Mouse (Mus musculus) embryonic facial prominence, embryonic 11.5 days (tissue): ENCODE measurements around the gene Noxo1. TPM values are rescaled to one million over a fixed set of nuclear protein-coding genes. Genes with fewer than 3 reads are reported as not detected.

Source experiments
- ATAC-seq: fragments of 200-750 bp; cut with Nextera tagmentation; replicated peaks from 2 replicates; pipeline ENCODE4 v1.8.0; 2017; ENCODE audit warnings: low read depth; ENCODE audit not compliant: insufficient number of reproducible peaks, low FRiP score, low TSS enrichment
- DNase-seq: peaks from one replicate; pipeline ENCODE4 v3.0.0-alpha.2; 2015; ENCODE audit warnings: low spot score
- H3K27ac ChIP-seq: fragments of 300-500 bp; sonication (generic); replicated peaks from 2 replicates; pipeline ENCODE4 v1.5.1; 2014; ENCODE audit warnings: mild to moderate bottlenecking, low read depth, low read length, control low read depth
- H3K27me3 ChIP-seq: fragments of 300-500 bp; sonication (generic); 2 replicates; pipeline ENCODE4 v1.6.1; 2014; ENCODE audit warnings: mild to moderate bottlenecking, low read length, moderate library complexity, mixed read lengths; ENCODE audit not compliant: control insufficient read depth, insufficient read depth
- H3K36me3 ChIP-seq: fragments of 300-500 bp; sonication (generic); replicated peaks from 2 replicates; pipeline ENCODE4 v1.6.1; 2014; ENCODE audit warnings: low read depth, mild to moderate bottlenecking, low read length, moderate library complexity, mixed read lengths; ENCODE audit not compliant: control insufficient read depth, insufficient read depth
- H3K4me1 ChIP-seq: fragments of 300-500 bp; sonication (generic); 2 replicates; pipeline ENCODE4 v1.6.1; 2014; ENCODE audit warnings: low read length, mixed read lengths; ENCODE audit not compliant: control insufficient read depth, insufficient read depth
- H3K4me2 ChIP-seq: fragments of 300-500 bp; sonication (generic); 2 replicates; pipeline ENCODE4 v1.6.1; 2014; ENCODE audit warnings: low read depth, mild to moderate bottlenecking, control low read depth, low read length, moderate library complexity
- H3K4me3 ChIP-seq: fragments of 300-500 bp; sonication (generic); 2 replicates; pipeline ENCODE4 v1.5.1; 2014; ENCODE audit warnings: low read depth, low read length, control low read depth
- H3K9ac ChIP-seq: fragments of 300-500 bp; sonication (generic); replicated peaks from 2 replicates; pipeline ENCODE4 v1.6.1; 2014; ENCODE audit warnings: mild to moderate bottlenecking, control low read depth, low read length
- H3K9me3 ChIP-seq: fragments of 300-500 bp; sonication (generic); replicated peaks from 2 replicates; pipeline ENCODE4 v1.6.1; 2016; ENCODE audit warnings: mild to moderate bottlenecking, low read length, inconsistent platforms, mixed read lengths; ENCODE audit not compliant: control insufficient read depth
- WGBS: fragments of 180-500 bp; shearing (Covaris S2); extraction: QIAGEN DNeasy Blood & Tissue Kit; methylation state at CpG from one replicate; pipeline ENCODE4 v1.1.7; 2014; 5-methylcytosine and 5-hydroxymethylcytosine counted together
- polyA plus RNA-seq: library from polyadenylated mRNA; unstranded; fragments of >200 nt; fragmentation: Nextera tagmentation; extraction: Ambion mirVana; gene quantifications from 2 replicates; pipeline ENCODE4 v1.2.1, GENCODE M21; 2014

Gene Noxo1
- polyA plus RNA-seq, 1 experiment from 2014 or later = 1.1 TPM

DNA sequence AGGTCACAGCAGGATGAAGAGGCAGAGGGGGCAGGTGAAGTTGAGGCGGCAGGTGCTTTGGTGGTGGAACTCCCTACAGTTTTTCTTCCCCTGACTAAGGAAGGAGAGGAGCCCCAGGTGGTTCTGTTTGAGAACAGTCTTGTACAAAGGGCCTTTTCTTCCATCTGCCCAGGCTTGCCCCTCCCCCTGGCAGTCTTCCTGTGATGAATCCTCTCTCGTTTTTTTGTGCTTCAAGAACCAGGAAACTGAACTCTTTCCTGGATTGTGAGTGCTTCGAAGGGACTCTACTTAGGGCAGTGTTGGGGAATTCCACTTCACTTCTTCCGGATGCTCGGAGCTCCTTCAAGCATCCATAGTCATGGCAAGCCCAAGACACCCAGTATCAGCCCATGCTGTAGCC is 2.0 kb downstream of the Noxo1 start:
- Histone ChIP-seq H3K4me2 (no peak overlapping the region), H3K4me1 (no peaks in the 10 kb centered on the region; the same call in 1 of the 2 replicates), H3K9me3 (no peaks in the 10 kb centered on the region), H3K27ac (no peak overlapping the region), H3K4me3 (no peak overlapping the region), H3K9ac (no peak overlapping the region), H3K27me3 (no peaks in the 10 kb centered on the region), H3K36me3 (peaks cover 16% of the 10 kb centered on the region)
- ATAC-seq (no peak), DNase-seq (peak; percentile 18)
- WGBS = 12% methylated on average over 5 of the region's 5 CpGs

DNA sequence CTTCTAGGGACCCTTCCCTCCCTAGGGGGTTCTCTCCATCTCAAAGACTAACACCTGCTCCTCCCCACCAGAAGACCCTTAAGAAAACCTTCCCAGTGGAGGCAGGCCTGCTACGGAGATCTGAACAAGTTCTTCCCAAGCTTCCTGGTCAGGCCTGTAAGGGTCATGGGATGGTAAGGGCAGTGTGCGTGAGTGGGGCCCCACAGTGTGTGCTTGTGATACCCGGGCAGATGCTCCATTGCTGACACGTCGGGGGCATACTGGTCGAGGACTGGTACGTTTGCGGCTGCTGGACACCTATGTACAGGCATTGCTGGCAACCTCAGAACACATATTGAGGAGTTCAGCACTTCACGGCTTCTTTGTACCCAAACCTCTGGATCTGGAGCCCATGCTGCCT is 2.7 kb downstream of the Noxo1 start:
- Histone ChIP-seq H3K4me3 (no peak overlapping the region), H3K4me2 (no peak overlapping the region), H3K27ac (no peak overlapping the region), H3K9ac (no peak overlapping the region), H3K36me3 (peaks cover 13% of the 10 kb centered on the region), H3K4me1 (no peaks in the 10 kb centered on the region; the same call in 1 of the 2 replicates), H3K27me3 (no peaks in the 10 kb centered on the region), H3K9me3 (no peaks in the 10 kb centered on the region)
- no peak for DNase-seq
- 65% methylated on average over 9 of the region's 9 CpGs for WGBS
- ATAC-seq = no peak

DNA sequence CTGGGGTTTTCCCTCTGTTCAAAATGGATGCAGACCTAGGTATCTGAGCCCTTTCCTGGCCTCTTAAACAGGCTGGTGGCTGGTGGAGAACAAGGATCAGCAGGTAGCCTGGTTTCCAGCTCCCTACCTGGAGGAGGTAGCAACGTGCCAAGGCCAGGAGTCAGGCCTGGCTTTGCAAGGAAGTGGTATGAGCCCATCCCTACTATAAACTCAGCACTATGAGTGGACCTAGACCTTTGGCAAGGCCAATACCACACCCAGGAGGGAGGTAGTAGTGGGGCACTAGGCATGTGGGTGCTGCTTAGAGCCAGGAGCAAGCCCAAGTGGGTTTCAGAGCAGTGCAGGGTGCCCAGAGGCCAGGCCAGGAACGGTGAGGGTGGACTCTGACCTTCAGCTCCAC is 3.4 kb downstream of the Noxo1 start:
- WGBS = 83% methylated on average over 2 of the region's 2 CpGs
- peaks cover 13% of the 10 kb centered on the region for H3K36me3 ChIP-seq

DNA sequence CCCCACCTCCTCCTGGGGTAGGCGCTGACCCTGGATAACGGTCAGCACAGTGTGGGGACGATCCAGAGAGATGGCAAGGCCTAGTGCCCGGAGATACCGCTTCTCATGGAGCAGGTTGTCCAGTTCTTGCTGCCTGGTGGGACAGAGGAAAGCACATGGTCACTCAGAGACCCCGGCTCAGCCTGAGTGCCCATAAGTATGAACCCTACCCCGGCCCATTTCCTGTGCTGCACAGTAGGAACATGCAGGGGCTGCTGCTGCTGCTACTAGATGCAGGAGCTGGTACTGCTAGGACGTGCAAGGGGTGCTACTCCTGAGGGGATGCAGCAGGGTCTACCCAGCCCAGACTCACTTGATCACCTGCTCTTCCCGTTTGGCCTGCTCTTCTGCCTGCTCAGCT is 5.2 kb downstream of the Noxo1 start:
- ATAC-seq = no peak
- no peaks in the 10 kb centered on the region; the same call in 1 of the 2 replicates for H3K4me1 ChIP-seq
- DNase-seq = no peak
- no peak overlapping the region for H3K9ac ChIP-seq
- H3K27ac ChIP-seq = no peak overlapping the region
- no peaks in the 10 kb centered on the region for H3K27me3 ChIP-seq
- no peaks in the 10 kb centered on the region for H3K9me3 ChIP-seq
- 85% methylated on average over 9 of the region's 9 CpGs for WGBS
- H3K36me3 ChIP-seq = peaks cover 17% of the 10 kb centered on the region
- no peak overlapping the region for H3K4me2 ChIP-seq
- H3K4me3 ChIP-seq = no peak overlapping the region

More for the DNA sequence above, 3.4 kb downstream of the Noxo1 start:
- ATAC-seq (no peak), DNase-seq (no peak)
- Histone ChIP-seq H3K27me3 (no peaks in the 10 kb centered on the region), H3K4me1 (no peaks in the 10 kb centered on the region; the same call in 1 of the 2 replicates), H3K9ac (no peak overlapping the region), H3K9me3 (no peaks in the 10 kb centered on the region), H3K27ac (no peak overlapping the region), H3K4me2 (no peak overlapping the region), H3K4me3 (no peak overlapping the region)

DNA sequence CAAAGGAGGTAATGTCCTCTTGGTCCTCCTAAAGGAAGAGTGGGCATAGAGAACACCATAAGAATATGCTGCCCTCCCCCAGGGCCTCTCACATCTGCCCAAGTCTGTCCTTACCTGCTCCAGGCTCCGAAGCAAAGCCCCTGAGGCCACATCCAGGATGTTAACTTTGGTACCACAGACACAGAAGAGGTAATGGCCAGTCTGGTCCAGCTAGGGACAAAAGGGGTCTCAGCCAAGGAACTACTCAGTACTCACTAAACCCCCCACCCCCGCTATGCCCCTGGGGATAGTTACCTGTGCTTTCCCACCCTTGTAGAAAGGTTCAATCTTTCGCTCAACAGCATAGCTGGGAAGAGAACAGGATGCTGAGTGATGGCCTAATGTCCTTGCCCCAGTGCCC is 9.8 kb downstream of the Noxo1 start:
- 90% methylated on average over 3 of the region's 3 CpGs for WGBS
- Histone ChIP-seq H3K4me1 (no peaks in the 10 kb centered on the region), H3K36me3 (peaks cover 13% of the 10 kb centered on the region), H3K4me2 (no peak overlapping the region), H3K9ac (no peak overlapping the region), H3K9me3 (no peaks in the 10 kb centered on the region), H3K27ac (no peak overlapping the region), H3K27me3 (no peaks in the 10 kb centered on the region), H3K4me3 (no peak overlapping the region)
- ATAC-seq = no peak
- no peak for DNase-seq

DNA sequence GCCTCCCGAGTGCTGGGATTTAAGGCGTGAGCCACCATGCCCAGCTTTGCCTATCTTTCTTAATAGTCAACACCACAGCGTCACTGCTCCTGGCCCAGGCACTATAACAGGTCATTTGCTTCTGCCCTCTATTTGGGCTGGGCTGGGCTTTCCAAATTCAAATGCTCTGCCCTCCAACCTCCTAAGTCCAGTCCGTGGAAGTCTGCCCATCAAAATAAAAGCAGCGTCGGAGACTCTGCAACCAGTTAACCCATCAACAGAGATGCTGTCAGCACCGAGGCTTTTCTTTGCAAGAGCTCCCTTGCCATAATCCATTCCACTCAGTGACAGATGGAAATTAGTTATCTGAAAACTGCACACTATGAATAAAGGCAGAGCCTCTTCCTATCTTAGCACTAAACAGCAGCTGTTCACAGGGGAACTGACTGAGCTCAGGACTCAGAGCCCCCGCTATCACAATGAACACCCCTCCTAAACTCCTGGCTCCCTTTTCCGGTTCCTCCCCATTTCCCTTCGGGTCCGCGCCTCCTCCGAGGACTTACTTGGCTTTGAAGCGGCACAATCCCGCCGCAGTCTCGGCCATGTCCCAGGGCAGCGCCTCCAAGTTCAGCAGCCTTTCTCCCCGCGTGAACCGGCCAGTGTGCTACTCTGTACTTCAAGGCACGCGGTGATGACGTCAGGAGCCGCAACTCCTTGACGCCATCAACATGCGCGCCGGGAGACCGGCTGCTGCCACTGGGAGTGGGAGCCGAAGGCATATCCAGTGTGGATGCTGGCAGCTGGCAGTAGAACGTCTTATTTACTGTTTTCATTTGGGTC is 11.2 kb downstream of the Noxo1 start, which contains the start of gene Tbl3:
Gene Tbl3 (minus strand): TSS at position 679 of the 819 bp plus-strand sequence.
- ATAC-seq (peak; percentile 71), DNase-seq (peak; percentile 97)
- Histone ChIP-seq H3K4me2 (peak within 1 kb of the TSS; percentile 72), H3K9me3 (no peaks in the 10 kb centered on the region), H3K27me3 (no peaks in the 10 kb centered on the region), H3K36me3 (peaks cover 4% of the 10 kb centered on the region), H3K4me1 (no peaks in the 10 kb centered on the region), H3K9ac (peak within 1 kb of the TSS; percentile 67), H3K27ac (no peak within 1 kb of the TSS), H3K4me3 (peak within 1 kb of the TSS; percentile 56)
- 3% methylated on average over 32 of the region's 32 CpGs for WGBS

DNA sequence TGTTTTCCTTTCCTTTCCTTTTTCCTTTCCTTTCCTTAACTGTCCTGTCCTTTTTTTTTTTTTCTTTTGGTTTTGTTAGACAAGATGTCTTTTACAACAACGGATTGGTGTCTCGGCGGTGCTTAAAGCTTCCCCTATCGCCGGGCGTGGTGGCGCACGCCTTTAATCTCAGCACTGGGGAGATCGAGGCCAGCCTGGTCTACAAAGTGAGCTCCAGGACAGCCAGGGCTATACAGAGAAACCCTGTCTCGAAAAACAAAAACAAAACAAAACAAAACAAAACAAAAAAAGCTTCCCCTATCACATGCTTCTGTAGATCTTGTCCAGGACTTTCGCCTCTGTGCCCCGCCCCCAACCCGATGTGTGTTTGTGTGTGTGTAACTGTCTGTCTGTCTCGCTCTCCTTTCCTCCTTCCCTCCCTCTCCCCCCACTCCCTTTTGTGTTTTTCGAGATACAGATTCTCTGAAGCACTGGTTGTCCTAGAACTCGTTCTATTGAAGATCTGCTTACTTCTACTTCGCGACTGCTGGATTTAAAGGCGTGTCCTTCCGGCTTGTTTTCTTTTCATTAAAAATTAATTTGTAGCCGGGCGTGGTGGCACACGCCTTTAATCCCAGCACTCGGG is 11.9 kb downstream of the Noxo1 start:
- DNase-seq (no peak), ATAC-seq (no peak)
- Histone ChIP-seq H3K4me2 (peak overlapping the region; percentile 72), H3K9me3 (no peaks in the 10 kb centered on the region), H3K27me3 (no peaks in the 10 kb centered on the region), H3K4me1 (no peaks in the 10 kb centered on the region), H3K36me3 (peaks cover 4% of the 10 kb centered on the region), H3K9ac (peak overlapping the region; percentile 67), H3K27ac (no peak overlapping the region), H3K4me3 (peak overlapping the region; percentile 56)
- 5% methylated on average over 24 of the region's 24 CpGs for WGBS

DNA sequence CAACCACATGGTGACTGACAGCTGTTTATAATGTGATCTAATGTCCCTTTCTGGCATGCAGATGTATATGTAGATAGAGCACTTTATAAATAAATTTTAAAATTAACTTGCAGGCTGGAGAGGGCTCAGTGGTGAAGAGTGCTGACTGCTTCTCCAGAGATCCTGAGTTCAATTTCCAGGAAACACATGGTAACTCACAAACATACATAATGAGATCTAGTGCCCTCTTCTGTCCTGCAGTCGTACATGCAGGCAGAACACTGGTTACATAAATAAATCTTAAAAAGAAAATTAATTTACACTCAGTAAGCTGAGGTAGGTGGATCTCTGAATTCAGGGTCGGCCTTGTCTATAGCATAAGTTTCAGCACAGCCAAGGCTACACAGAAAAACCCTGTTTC is 12.6 kb downstream of the Noxo1 start:
- H3K4me1 ChIP-seq = no peaks in the 10 kb centered on the region
- H3K36me3 ChIP-seq = peaks cover 4% of the 10 kb centered on the region
- no peak overlapping the region for H3K4me2 ChIP-seq
- WGBS = 35% methylated on average over 2 of the region's 2 CpGs
- no peaks in the 10 kb centered on the region for H3K9me3 ChIP-seq
- DNase-seq = peak; percentile 57
- ATAC-seq = no peak
- no peak overlapping the region for H3K4me3 ChIP-seq
- H3K27ac ChIP-seq = no peak overlapping the region
- H3K9ac ChIP-seq = no peak overlapping the region
- no peaks in the 10 kb centered on the region for H3K27me3 ChIP-seq
